Comparison of ENCODE assay signal across 13 mouse cellular contexts in the genomic region with DNA sequence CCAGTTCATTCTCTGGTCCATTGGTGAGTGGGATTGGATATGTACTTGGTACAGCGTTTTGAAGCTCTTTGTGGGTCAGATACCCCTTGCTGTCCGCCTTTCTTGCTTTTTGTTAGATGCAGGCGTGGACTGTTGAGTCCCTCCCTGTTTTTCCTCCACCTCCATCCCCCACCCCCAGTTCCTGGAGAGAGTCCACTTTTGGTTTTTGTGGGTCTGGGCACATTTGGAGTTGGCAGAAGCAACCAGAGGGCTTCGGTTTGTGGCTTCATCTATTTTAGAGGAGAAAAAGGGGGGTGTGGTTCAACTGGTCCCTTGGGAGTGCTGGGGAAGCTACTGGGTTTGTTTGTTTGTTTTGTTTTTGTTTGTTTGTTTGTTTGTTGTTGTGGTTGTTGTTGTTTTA.
A peak's percentile ranks its signal among the peaks of the same experiment; 100 is the strongest.
DNase-seq lines count a peak whose midpoint lies in the region; ATAC-seq and TF ChIP-seq lines count a peak whose summit lies in the region.
"Had no signal": no experiment of that assay in that cellular context is flagged by ENCODE, and none has a peak within 500 bp of the region (broad histone marks: within the 10 kb centered on the region; RNA-seq: fewer than 3 reads in every experiment).

No protein-coding gene starts in this region.

- no peaks in the 10 kb centered on the region for H3K9me3 ChIP-seq in neural tube, embryonic 15.5 days (replicated peaks)
- H3K9me3 ChIP-seq in embryonic facial prominence, embryonic 15.5 days (replicated peaks) = no peaks in the 10 kb centered on the region
- H3K9me3 ChIP-seq: heart, embryonic 15.5 days; kidney, embryonic 15.5 days; liver, embryonic 15.5 days; midbrain, embryonic 12.5 days; neural tube, embryonic 12.5 days had no signal

- no peak for ATAC-seq in neural tube, embryonic 15.5 days (ENCODE audit: low FRiP score)
- no peak for ATAC-seq in embryonic facial prominence, embryonic 15.5 days (ENCODE audit: insufficient number of reproducible peaks, low FRiP score, low TSS enrichment, low read depth)
- ATAC-seq: Patski had no signal

- no peaks in the 10 kb centered on the region for H3K27me3 ChIP-seq in neural tube, embryonic 15.5 days (replicated peaks)
- H3K27me3 ChIP-seq in embryonic facial prominence, embryonic 15.5 days = no peaks in the 10 kb centered on the region
- H3K27me3 ChIP-seq in small intestine, adult 2 months (ENCODE audit: control insufficient read depth, insufficient read depth, low read length) = no peaks in the 10 kb centered on the region
- H3K27me3 ChIP-seq: heart, embryonic 15.5 days; kidney, embryonic 15.5 days; liver, embryonic 15.5 days; neural tube, embryonic 12.5 days; Patski had no signal

- DNase-seq in gastrocnemius, adult 2 months = no peak
- DNase-seq in gastrocnemius, postnatal 36 days = no peak
- no peak for DNase-seq in neural tube, embryonic 10.5 days (ENCODE audit: extremely low spot score, low spot score)
- no peak for DNase-seq in urinary bladder, postnatal 36 days (ENCODE audit: low spot score in 2 of 2)

- no peak for TF ChIP-seq CTCF in gastrocnemius, adult 2 months (IDR thresholded peaks at IDR 0.05)
- no peak for TF ChIP-seq CTCF in small intestine, adult 2 months (IDR thresholded peaks at IDR 0.05; ENCODE audit: extremely low read depth, insufficient read length, insufficient replicate concordance, low read depth, low read length)

- WGBS in neural tube, embryonic 15.5 days = 64% methylated on average over 4 of the region's 4 CpGs
- WGBS in embryonic facial prominence, embryonic 15.5 days = 68% methylated on average over 4 of the region's 4 CpGs
- 92% methylated on average over 4 of the region's 4 CpGs for WGBS in small intestine, adult 2 months

- peak overlapping the region; percentile 53 for H3K4me2 ChIP-seq in neural tube, embryonic 15.5 days
- peak overlapping the region; percentile 38; the same call in 1 of the 2 replicates for H3K4me2 ChIP-seq in embryonic facial prominence, embryonic 15.5 days (replicated peaks)

- no peak for TF ChIP-seq POLR2A in small intestine, adult 2 months (IDR thresholded peaks at IDR 0.05; ENCODE audit: low read depth, low read length)

- no peak overlapping the region for H3K4me3 ChIP-seq in gastrocnemius, adult 2 months
- H3K4me3 ChIP-seq in neural tube, embryonic 15.5 days (replicated peaks) = no peak overlapping the region
- H3K4me3 ChIP-seq in embryonic facial prominence, embryonic 15.5 days (replicated peaks) = no peak overlapping the region
- H3K4me3 ChIP-seq in small intestine, adult 2 months (ENCODE audit: low read depth, low read length) = no peak overlapping the region
- H3K4me3 ChIP-seq: liver, embryonic 15.5 days; midbrain, embryonic 12.5 days; neural tube, embryonic 12.5 days had no signal

- no peaks in the 10 kb centered on the region for H3K36me3 ChIP-seq in neural tube, embryonic 15.5 days
- no peaks in the 10 kb centered on the region for H3K36me3 ChIP-seq in embryonic facial prominence, embryonic 15.5 days
- H3K36me3 ChIP-seq in small intestine, adult 2 months (ENCODE audit: control insufficient read depth, insufficient read depth, low read length) = no peaks in the 10 kb centered on the region
- H3K36me3 ChIP-seq: heart, embryonic 15.5 days; kidney, embryonic 15.5 days; liver, embryonic 15.5 days; midbrain, embryonic 12.5 days; neural tube, embryonic 12.5 days had no signal

- peak overlapping the region; percentile 92 for H3K27ac ChIP-seq in gastrocnemius, adult 2 months
- H3K27ac ChIP-seq in neural tube, embryonic 15.5 days (replicated peaks) = no peak overlapping the region
- peak overlapping the region; percentile 86 for H3K27ac ChIP-seq in embryonic facial prominence, embryonic 15.5 days (replicated peaks)
- H3K27ac ChIP-seq in small intestine, adult 2 months (ENCODE audit: insufficient read depth, low read depth, low read length) = peak overlapping the region; percentile 31; the same call in 1 of the 2 replicates
- H3K27ac ChIP-seq: liver, embryonic 15.5 days; midbrain, embryonic 12.5 days; neural tube, embryonic 12.5 days had no signal

- H3K4me1 ChIP-seq in neural tube, embryonic 15.5 days = peaks cover 24% of the 10 kb centered on the region
- peaks cover 47% of the 10 kb centered on the region for H3K4me1 ChIP-seq in embryonic facial prominence, embryonic 15.5 days
- H3K4me1 ChIP-seq in small intestine, adult 2 months (ENCODE audit: control insufficient read depth, insufficient read depth, insufficient read length, low read length) = peaks cover 9% of the 10 kb centered on the region

- intact Hi-C loops in gastrocnemius, adult 2 months (cut with DNase I) = loop anchor here (5.0 kb wide), 2 partner anchors 61 to 104 kb away; a partner anchor contains a TSS
- intact Hi-C loops in gastrocnemius, postnatal 36 days (cut with DNase I) = loop anchor here (5.0 to 10.0 kb wide), 2 partner anchors 109 to 579 kb away; no protein-coding TSS in a partner anchor

- H3K9ac ChIP-seq in neural tube, embryonic 15.5 days (replicated peaks) = no peak overlapping the region
- H3K9ac ChIP-seq in embryonic facial prominence, embryonic 15.5 days = no peak overlapping the region
- H3K9ac ChIP-seq: liver, embryonic 15.5 days; neural tube, embryonic 12.5 days had no signal
